Mouse (Mus musculus) CH12.LX (cell line): ENCODE measurements around the gene Ces1a. TPM values are rescaled to one million over a fixed set of nuclear protein-coding genes. Genes with fewer than 3 reads are reported as not detected.

ENCODE experiments used
- DNase-seq: peaks from one replicate; pipeline ENCODE4 v3.0.0-alpha.2; 2013; ENCODE audit errors: extremely low read depth
- H3K27ac ChIP-seq: 2 replicates; pipeline ENCODE4 v1.5.1; 2012; ENCODE audit warnings: low read depth, mild to moderate bottlenecking, control low read depth, moderate library complexity; ENCODE audit not compliant: insufficient read depth
- H3K27me3 ChIP-seq: replicated peaks from 2 replicates; pipeline ENCODE3; 2012; ENCODE audit warnings: inconsistent platforms
- H3K36me3 ChIP-seq, 2 experiments: replicated peaks in 1 of 2; 2 replicates each; pipeline versions ENCODE3 to v1.6.1; 2012; ENCODE audit warnings: inconsistent platforms in 1 of 2, low read length in 1 of 2, mild to moderate bottlenecking in 1 of 2, mixed read lengths in 1 of 2, moderate library complexity in 1 of 2; ENCODE audit not compliant: control insufficient read depth in 1 of 2, insufficient read depth in 1 of 2
- H3K4me1 ChIP-seq, 2 experiments: 2 replicates each; pipeline ENCODE4 v1.6.1; 2012; ENCODE audit warnings: inconsistent platforms in 1 of 2, moderate library complexity in 1 of 2; ENCODE audit not compliant: insufficient read depth in 2 of 2, control insufficient read depth in 1 of 2
- H3K4me2 ChIP-seq: 2 replicates; pipeline ENCODE4 v1.6.1; 2012; ENCODE audit warnings: low read depth, mild to moderate bottlenecking, control low read depth; ENCODE audit not compliant: poor library complexity, insufficient read depth, severe bottlenecking
- H3K4me3 ChIP-seq, 3 experiments: fragments of 150-350 bp in 1 of 3; sonication (generic) in 1 of 3; replicated peaks in 1 of 3; 2 replicates each; pipeline versions ENCODE3 to v1.5.1; 2011 to 2012; ENCODE audit warnings: low read depth in 2 of 3, low read length in 2 of 3, mild to moderate bottlenecking in 2 of 3, moderate library complexity in 2 of 3, control low read depth in 1 of 3, improper control_type of control experiment in 1 of 3, inconsistent platforms in 1 of 3, mixed read lengths in 1 of 3; ENCODE audit not compliant: poor library complexity in 1 of 3
- H3K79me2 ChIP-seq: replicated peaks from 2 replicates; pipeline ENCODE4 v1.6.1; 2012; ENCODE audit warnings: mild to moderate bottlenecking, moderate library complexity; ENCODE audit not compliant: control insufficient read depth, poor library complexity, insufficient read depth, severe bottlenecking; ENCODE audit errors: extremely low read depth
- H3K9ac ChIP-seq: 2 replicates; pipeline ENCODE4 v1.6.1; 2012; ENCODE audit warnings: low read depth, mild to moderate bottlenecking, control low read depth, moderate library complexity; ENCODE audit not compliant: insufficient read depth
- H3K9me3 ChIP-seq: replicated peaks from 2 replicates; pipeline ENCODE3; 2012; ENCODE audit warnings: low read length, inconsistent platforms, mixed read lengths
- CHD1 ChIP-seq: IDR thresholded peaks from 2 replicates; pipeline ENCODE4 v1.6.1; 2012; ENCODE audit warnings: low read depth, low read length, improper control_type of control experiment, inconsistent platforms
- CHD2 ChIP-seq: IDR thresholded peaks from 2 replicates; pipeline ENCODE4 v1.6.1; 2011; ENCODE audit warnings: low read length, improper control_type of control experiment
- CTCF ChIP-seq, 2 experiments: IDR thresholded peaks in 1 of 2; conservative IDR thresholded peaks in 1 of 2; 2 replicates each; pipeline ENCODE4 v1.5.1; 2011 to 2012; ENCODE audit warnings: low read depth in 2 of 2, low read length in 2 of 2, improper control_type of control experiment in 1 of 2, inconsistent platforms in 1 of 2, mild to moderate bottlenecking in 1 of 2, moderate library complexity in 1 of 2
- EP300 ChIP-seq: IDR thresholded peaks from 2 replicates; pipeline ENCODE4 v1.6.1; 2011; ENCODE audit warnings: low read length, improper control_type of control experiment
- ETS1 ChIP-seq: conservative IDR thresholded peaks from 2 replicates; pipeline ENCODE4 v1.6.1; 2012; ENCODE audit warnings: low read depth, mild to moderate bottlenecking, inconsistent platforms, low read length, improper control_type of control experiment, moderate library complexity
- GABPA ChIP-seq: IDR thresholded peaks from 2 replicates; pipeline ENCODE4 v1.6.1; 2012; ENCODE audit warnings: low read depth, low read length, improper control_type of control experiment, inconsistent platforms; ENCODE audit not compliant: insufficient replicate concordance
- IRF4 ChIP-seq: IDR thresholded peaks from 2 replicates; pipeline ENCODE4 v1.6.1; 2014; ENCODE audit warnings: low read depth, mild to moderate bottlenecking, inconsistent platforms, low read length, improper control_type of control experiment
- JUND ChIP-seq: conservative IDR thresholded peaks from 2 replicates; pipeline ENCODE4 v1.6.1; 2011; ENCODE audit warnings: low read depth, low read length, improper control_type of control experiment
- MAFK ChIP-seq: IDR thresholded peaks from 2 replicates; pipeline ENCODE4 v1.6.1; 2011; ENCODE audit warnings: low read length, improper control_type of control experiment; ENCODE audit not compliant: insufficient replicate concordance
- MAZ ChIP-seq: IDR thresholded peaks from 2 replicates; pipeline ENCODE4 v1.6.1; 2012; ENCODE audit warnings: low read depth, mild to moderate bottlenecking, inconsistent platforms, low read length, improper control_type of control experiment, moderate library complexity
- MEF2A ChIP-seq: IDR thresholded peaks from 2 replicates; pipeline ENCODE4 v1.6.1; 2014; ENCODE audit warnings: low read depth, mild to moderate bottlenecking, inconsistent platforms, low read length, improper control_type of control experiment, borderline replicate concordance
- MYC ChIP-seq: IDR thresholded peaks from 2 replicates; pipeline ENCODE4 v1.6.1; 2011; ENCODE audit warnings: low read depth, mild to moderate bottlenecking, improper control_type of control experiment, low read length
- PAX5 ChIP-seq: IDR thresholded peaks from 2 replicates; pipeline ENCODE4 v1.6.1; 2012; ENCODE audit warnings: low read length, inconsistent platforms, mixed read lengths
- POLR2A ChIP-seq: IDR thresholded peaks from 2 replicates; pipeline ENCODE4 v1.6.1; 2011; ENCODE audit warnings: low read depth, mild to moderate bottlenecking, improper control_type of control experiment, low read length
- RAD21 ChIP-seq: IDR thresholded peaks from 2 replicates; pipeline ENCODE4 v1.6.1; 2011; ENCODE audit warnings: low read depth, mild to moderate bottlenecking, low read length, improper control_type of control experiment, moderate library complexity
- RCOR1 ChIP-seq: conservative IDR thresholded peaks from 2 replicates; pipeline ENCODE4 v1.6.1; 2012; ENCODE audit warnings: low read depth, mild to moderate bottlenecking, inconsistent platforms, low read length, improper control_type of control experiment
- SMC3 ChIP-seq: IDR thresholded peaks from 2 replicates; pipeline ENCODE4 v1.6.1; 2011; ENCODE audit warnings: low read depth, low read length, improper control_type of control experiment
- USF1 ChIP-seq: IDR thresholded peaks from 2 replicates; pipeline ENCODE4 v1.6.1; 2014; ENCODE audit warnings: low read depth, mild to moderate bottlenecking, inconsistent platforms, low read length, improper control_type of control experiment
- USF2 ChIP-seq: conservative IDR thresholded peaks from 2 replicates; pipeline ENCODE4 v1.6.1; 2011; ENCODE audit warnings: low read depth, low read length, improper control_type of control experiment
- ZC3H11A ChIP-seq: IDR thresholded peaks from 2 replicates; pipeline ENCODE4 v1.6.1; 2012; ENCODE audit warnings: low read depth, mild to moderate bottlenecking, inconsistent platforms, low read length, improper control_type of control experiment
- ZKSCAN1 ChIP-seq: IDR thresholded peaks from 2 replicates; pipeline ENCODE4 v1.6.1; 2012; ENCODE audit warnings: low read depth, inconsistent platforms, low read length, improper control_type of control experiment, borderline replicate concordance
- ZNF384 ChIP-seq: IDR thresholded peaks from 2 replicates; pipeline ENCODE4 v1.6.1; 2012; ENCODE audit warnings: low read depth, low read length, improper control_type of control experiment, inconsistent platforms
- dilution Hi-C: fragments of 300-500 bp; cut with MboI; formaldehyde crosslinking; loops from 2 replicates; pipeline ENCODE4 v1.14.3; 2020; ENCODE audit warnings: low sequenced_read_pairs; ENCODE audit not compliant: extremely low pct_unique_long_range_greater_than_20kb, extremely low pct_ligation_motif_present
- in situ Hi-C: fragments of 300-500 bp; cut with MboI; formaldehyde crosslinking; loops from 3 replicates; pipeline ENCODE4 v1.14.3; 2019; ENCODE audit warnings: low sequenced_read_pairs, low pct_ligation_motif_present, low pct_unique_long_range_greater_than_20kb, mixed read lengths
- polyA plus RNA-seq: library from polyadenylated mRNA; unstranded; fragments of >175 nt; gene quantifications from 2 replicates; pipeline ENCODE4 v1.2.1, GENCODE M21; 2012; ENCODE audit warnings: low read depth; ENCODE audit not compliant: insufficient read length
- total RNA-seq, 2 experiments: library from RNA; depleted of rRNA; stranded (reverse); fragments of 300-350 nt in 1 of 2; fragments of >200 nt in 1 of 2; gene quantifications; 2 replicates each; pipeline ENCODE4 v1.2.3; 2012 to 2014

Gene Ces1a
- total and polyA plus RNA-seq, 3 experiments: not detected

DNA sequence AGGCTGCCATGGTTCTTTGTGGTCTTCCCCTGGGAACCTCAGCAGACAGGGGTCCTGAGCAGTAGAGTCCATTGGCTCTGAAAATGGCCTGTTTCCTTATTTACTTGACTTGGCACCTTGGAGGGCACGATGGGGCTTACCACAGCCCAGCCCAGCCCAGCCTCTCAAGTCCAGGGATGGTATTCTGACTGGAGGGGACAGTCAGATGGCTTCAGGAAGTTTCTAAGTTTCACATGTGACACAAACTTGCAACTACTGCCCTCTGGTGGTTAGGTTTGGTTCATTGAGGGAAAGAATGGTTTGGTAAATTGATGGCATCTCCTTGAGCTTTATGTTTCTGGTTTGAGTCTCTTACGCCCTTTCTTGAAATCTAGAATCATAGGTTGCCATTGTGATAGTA, 49.4 kb downstream of the Ces1a start:
- Histone ChIP-seq H3K9me3 (peaks cover 63% of the 10 kb centered on the region), H3K4me3 (no peak overlapping the region), H3K79me2 (no peaks in the 10 kb centered on the region), H3K27me3 (no peaks in the 10 kb centered on the region), H3K9ac (no peak overlapping the region)
- in situ Hi-C loops: no loop called here
- peak; percentile 17; the same call in 1 of the 2 replicates for TF ChIP-seq SMC3
- TF ChIP-seq MAZ: no peak
- peak; percentile 29 for TF ChIP-seq RAD21
- peak in 1 of 2 experiments; percentile 36; a peak in 2 of 4 replicates for TF ChIP-seq CTCF (conservative IDR thresholded peaks at IDR 0.05 in 1 of 2, IDR thresholded peaks at IDR 0.05 in 1 of 2; ENCODE audit: low read depth in 2 of 2, low read length in 2 of 2)
- TF ChIP-seq, all 38 proteins: peak for 3
- Histone ChIP-seq H3K4me1 (no peaks in the 10 kb centered on the region), H3K4me2 (no peak overlapping the region), H3K27ac (no peak overlapping the region), H3K36me3 (no peaks in the 10 kb centered on the region)
- peak; percentile 8 for DNase-seq
- dilution Hi-C loops: no loop called here

DNA sequence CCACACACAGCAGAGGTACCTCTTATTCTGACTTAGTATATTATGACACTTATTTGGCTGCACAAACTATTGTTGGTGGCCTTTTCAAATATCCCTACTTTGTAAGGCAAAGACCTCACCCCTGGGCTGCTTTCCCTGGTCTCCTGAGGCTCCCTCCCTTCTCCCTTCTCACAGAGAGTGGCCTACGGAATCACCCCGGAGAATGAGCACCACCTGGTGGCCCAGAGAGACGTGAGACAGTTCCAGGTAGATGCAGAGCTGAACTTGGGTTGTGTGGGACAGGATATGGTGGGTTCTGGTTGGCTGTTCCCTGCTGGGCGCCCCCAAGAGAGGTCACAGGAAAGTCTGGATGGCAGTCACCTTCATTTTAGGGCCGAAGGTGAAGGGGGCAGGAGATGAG, 51.2 kb downstream of the Ces1a start:
- dilution Hi-C loops: no loop called here

DNA sequence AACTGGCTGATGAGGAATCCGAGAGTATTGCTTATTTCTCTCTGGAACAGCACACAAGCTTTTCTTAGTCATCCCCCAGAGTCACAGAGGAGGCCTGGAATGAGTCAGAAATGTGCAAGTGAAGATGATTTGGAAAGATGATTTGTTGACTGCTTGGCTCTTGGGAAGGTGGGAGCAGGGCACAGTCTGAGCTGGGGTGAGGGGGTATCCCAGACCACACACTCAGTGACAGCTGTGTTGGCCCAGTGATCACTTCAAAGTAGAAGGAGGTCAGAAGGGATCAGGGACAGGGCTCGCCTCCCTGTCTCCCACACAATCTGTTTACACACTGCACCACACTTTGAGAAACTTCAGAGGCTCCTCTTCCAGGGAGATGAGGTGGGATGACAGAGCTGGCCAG, 63.6 kb downstream of the Ces1a start:
- no peaks in the 10 kb centered on the region for H3K27me3 ChIP-seq
- no peaks in the 10 kb centered on the region for H3K4me1 ChIP-seq
- DNase-seq: no peak
- no peak overlapping the region for H3K27ac ChIP-seq
- TF ChIP-seq EP300 (no peak), CHD2 (no peak), CTCF (conservative IDR thresholded peaks at IDR 0.05 in 1 of 2, IDR thresholded peaks at IDR 0.05 in 1 of 2; ENCODE audit: low read depth in 2 of 2, low read length in 2 of 2) (no peak), MEF2A (no peak)
- in situ Hi-C loops (no loop called here), dilution Hi-C loops (no loop called here)
- H3K79me2 ChIP-seq: no peaks in the 10 kb centered on the region
- no peak overlapping the region for H3K4me2 ChIP-seq
- H3K9me3 ChIP-seq: peaks cover 77% of the 10 kb centered on the region
- H3K4me3 ChIP-seq: no peak overlapping the region
- H3K9ac ChIP-seq: no peak overlapping the region
- no peaks in the 10 kb centered on the region for H3K36me3 ChIP-seq

More for the DNA sequence above, 51.2 kb downstream of the Ces1a start:
- Histone ChIP-seq H3K27ac (no peak overlapping the region), H3K36me3 (no peaks in the 10 kb centered on the region), H3K9ac (no peak overlapping the region), H3K4me3 (no peak overlapping the region), H3K9me3 (peaks cover 71% of the 10 kb centered on the region), H3K79me2 (no peaks in the 10 kb centered on the region), H3K27me3 (no peaks in the 10 kb centered on the region), H3K4me1 (no peaks in the 10 kb centered on the region), H3K4me2 (no peak overlapping the region)
- in situ Hi-C loops: no loop called here
- TF ChIP-seq MYC (no peak), RCOR1 (no peak), RAD21 (no peak), JUND (no peak), GABPA (no peak), CHD2 (no peak), POLR2A (no peak), CTCF (conservative IDR thresholded peaks at IDR 0.05 in 1 of 2, IDR thresholded peaks at IDR 0.05 in 1 of 2; ENCODE audit: low read depth in 2 of 2, low read length in 2 of 2) (no peak), MAFK (no peak), ZC3H11A (no peak), EP300 (no peak), ETS1 (no peak), CHD1 (no peak), USF1 (no peak), USF2 (no peak), PAX5 (no peak), SMC3 (no peak; the same call in 1 of the 2 replicates), IRF4 (no peak), ZKSCAN1 (no peak), ZNF384 (no peak)
- DNase-seq: no peak
